Mouse (Mus musculus) lung, embryonic 16.5 days (tissue): ENCODE measurements around the gene Olfr194. TPM values are rescaled to one million over a fixed set of nuclear protein-coding genes. Genes with fewer than 3 reads are reported as not detected.
"Not testable (repeated sequence)": the region's sequence is repeated elsewhere in the genome, so short reads cannot be mapped to it uniquely, and the experiment has no call there.

Experiments
- ATAC-seq: fragments of 200-750 bp; cut with Nextera tagmentation; 2 replicates; pipeline ENCODE4 v1.8.0; 2017; ENCODE audit warnings: low read depth, mild to moderate bottlenecking, moderate library complexity
- H3K27ac ChIP-seq: fragments of 300-500 bp; sonication (generic); 2 replicates; pipeline ENCODE4 v1.5.1; 2014; ENCODE audit warnings: mild to moderate bottlenecking, control low read depth, low read length
- H3K27me3 ChIP-seq: fragments of 300-500 bp; sonication (generic); 2 replicates; pipeline ENCODE4 v1.6.1; 2014; ENCODE audit warnings: low read depth, low read length, mixed read lengths; ENCODE audit not compliant: control insufficient read depth, insufficient read depth
- H3K36me3 ChIP-seq: fragments of 300-500 bp; sonication (generic); 2 replicates; pipeline ENCODE4 v1.6.1; 2014; ENCODE audit warnings: low read length; ENCODE audit not compliant: control insufficient read depth, insufficient read depth
- H3K4me1 ChIP-seq: fragments of 300-500 bp; sonication (generic); replicated peaks from 2 replicates; pipeline ENCODE4 v1.6.1; 2014; ENCODE audit warnings: low read length, mixed read lengths; ENCODE audit not compliant: control insufficient read depth, insufficient read depth
- H3K4me2 ChIP-seq: fragments of 300-500 bp; sonication (generic); 2 replicates; pipeline ENCODE4 v1.6.1; 2014; ENCODE audit warnings: low read depth, low read length, control low read depth
- H3K4me3 ChIP-seq: fragments of 300-500 bp; sonication (generic); 2 replicates; pipeline ENCODE4 v1.5.1; 2014; ENCODE audit warnings: mild to moderate bottlenecking, low read length, control low read depth
- H3K9ac ChIP-seq: fragments of 300-500 bp; sonication (generic); 2 replicates; pipeline ENCODE4 v1.6.1; 2014; ENCODE audit warnings: low read length, control low read depth
- H3K9me3 ChIP-seq: fragments of 300-500 bp; sonication (generic); 2 replicates; pipeline ENCODE4 v1.6.1; 2016; ENCODE audit warnings: low read length; ENCODE audit not compliant: control insufficient read depth
- WGBS: fragments of 180-500 bp; shearing (Covaris S2); extraction: QIAGEN DNeasy Blood & Tissue Kit; methylation state at CpG from one replicate; pipeline ENCODE4 v1.1.7; 2014; 5-methylcytosine and 5-hydroxymethylcytosine counted together
- polyA plus RNA-seq: library from polyadenylated mRNA; unstranded; fragments of >200 nt; fragmentation: Nextera tagmentation; extraction: Ambion mirVana; gene quantifications from 2 replicates; pipeline ENCODE4 v1.2.1, GENCODE M21; 2015

Gene Olfr194
- polyA plus RNA-seq = not detected in 2 replicates

GRCm38 (mm10) chr16:59120969-59121368 is at the start of gene Olfr194:
Olfr194 (minus strand) TSS chr16:59121069.
- H3K27ac ChIP-seq = no peak within 1 kb of the TSS
- no peak for ATAC-seq
- H3K9ac ChIP-seq = no peak within 1 kb of the TSS

GRCm38 (mm10) chr16:59170354-59170753 is 49.5 kb upstream of the Olfr194 start, which contains the start of gene Olfr196:
Olfr196 (minus strand) TSS chr16:59170454.
- Histone ChIP-seq H3K27ac (no peak within 1 kb of the TSS), H3K4me3 (no peak within 1 kb of the TSS), H3K4me2 (no peak within 1 kb of the TSS), H3K9ac (no peak within 1 kb of the TSS), H3K4me1 (no peaks in the 10 kb centered on the region), H3K9me3 (no peaks in the 10 kb centered on the region; the same call in 1 of the 2 replicates), H3K36me3 (no peaks in the 10 kb centered on the region), H3K27me3 (no peaks in the 10 kb centered on the region)
- 66% methylated on average over 3 of the region's 3 CpGs for WGBS
- ATAC-seq = no peak

More at GRCm38 (mm10) chr16:59120969-59121368, at the start of gene Olfr194:
- Histone ChIP-seq H3K36me3 (no peaks in the 10 kb centered on the region), H3K27me3 (no peaks in the 10 kb centered on the region), H3K4me3 (no peak within 1 kb of the TSS), H3K9me3 (no peaks in the 10 kb centered on the region), H3K4me2 (no peak within 1 kb of the TSS), H3K4me1 (no peaks in the 10 kb centered on the region)

GRCm38 (mm10) chr16:59151996-59152395 is 31.1 kb upstream of the Olfr194 start:
- H3K4me3 ChIP-seq = no peak overlapping the region
- no peaks in the 10 kb centered on the region for H3K9me3 ChIP-seq
- H3K9ac ChIP-seq = no peak overlapping the region
- H3K4me2 ChIP-seq = no peak overlapping the region
- ATAC-seq = no peak
- H3K27ac ChIP-seq = no peak overlapping the region
- WGBS = 75% methylated on average over 2 of the region's 2 CpGs
- H3K36me3 ChIP-seq = no peaks in the 10 kb centered on the region
- H3K27me3 ChIP-seq = no peaks in the 10 kb centered on the region
- H3K4me1 ChIP-seq = no peaks in the 10 kb centered on the region

GRCm38 (mm10) chr16:59146746-59147145 is 25.9 kb upstream of the Olfr194 start, which contains the start of gene Olfr195:
Olfr195 (plus strand) TSS chr16:59147046.
- ATAC-seq = no peak
- H3K9me3 ChIP-seq = no peaks in the 10 kb centered on the region
- H3K36me3 ChIP-seq = no peaks in the 10 kb centered on the region
- no peak within 1 kb of the TSS for H3K4me2 ChIP-seq
- no peak within 1 kb of the TSS for H3K27ac ChIP-seq
- no peaks in the 10 kb centered on the region for H3K4me1 ChIP-seq
- no peak within 1 kb of the TSS for H3K9ac ChIP-seq
- 89% methylated on average over 1 of the region's 1 CpGs for WGBS
- no peaks in the 10 kb centered on the region for H3K27me3 ChIP-seq
- no peak within 1 kb of the TSS for H3K4me3 ChIP-seq

DNA sequence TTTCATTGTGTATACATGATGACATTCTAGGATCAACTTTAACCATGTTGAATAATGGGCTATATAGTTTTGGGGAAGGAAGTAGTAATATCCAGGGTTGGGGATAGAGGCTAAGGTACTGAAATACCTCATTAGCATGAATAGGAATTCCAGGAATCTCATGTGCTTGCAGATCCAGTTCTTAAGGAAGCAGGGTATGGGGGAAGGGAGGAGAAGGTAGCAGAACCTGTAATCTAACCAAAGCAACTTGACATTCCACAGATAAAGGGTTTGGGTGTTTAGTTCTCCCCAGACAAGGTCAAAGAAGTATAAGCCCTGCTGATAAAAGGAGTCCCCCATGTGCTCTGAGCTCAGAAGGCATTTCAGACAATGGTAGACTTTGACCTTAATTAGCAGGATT is 20.2 kb upstream of the Olfr194 start:
- Histone ChIP-seq H3K27me3 (no peaks in the 10 kb centered on the region), H3K4me3 (no peak overlapping the region), H3K36me3 (no peaks in the 10 kb centered on the region), H3K4me1 (no peaks in the 10 kb centered on the region), H3K9ac (no peak overlapping the region), H3K9me3 (no peaks in the 10 kb centered on the region), H3K4me2 (no peak overlapping the region), H3K27ac (no peak overlapping the region)
- peak; percentile 60 for ATAC-seq

DNA sequence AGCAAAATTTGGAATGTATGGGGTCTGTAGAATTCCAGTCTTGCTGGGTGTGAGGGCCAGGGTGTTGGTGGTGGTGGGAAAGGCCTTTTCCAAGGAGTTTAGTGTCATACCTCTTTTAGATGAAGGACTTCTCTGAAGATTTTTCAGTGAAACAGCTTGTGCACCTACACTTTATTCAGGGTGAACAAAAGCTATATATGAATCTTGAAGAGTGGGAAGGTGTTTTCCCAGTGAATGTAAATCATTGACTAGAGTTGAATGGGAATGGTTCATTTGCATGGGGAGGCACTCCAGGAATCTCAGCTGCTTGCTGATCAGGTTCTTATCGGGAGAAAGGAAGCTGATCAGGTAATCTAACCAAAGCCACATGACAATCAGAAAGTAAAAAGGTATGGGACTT is 9.9 kb upstream of the Olfr194 start:
- Histone ChIP-seq H3K4me2 (no peak overlapping the region), H3K27ac (no peak overlapping the region), H3K9ac (no peak overlapping the region), H3K4me1 (no peaks in the 10 kb centered on the region), H3K27me3 (no peaks in the 10 kb centered on the region), H3K36me3 (no peaks in the 10 kb centered on the region), H3K9me3 (no peaks in the 10 kb centered on the region), H3K4me3 (no peak overlapping the region)
- no peak for ATAC-seq
- 69% methylated on average over 1 of the region's 1 CpGs for WGBS

GRCm38 (mm10) chr16:59111781-59112180 is 9.1 kb downstream of the Olfr194 start, which contains the start of gene Olfr193:
Olfr193 (minus strand) TSS chr16:59111881.
- Histone ChIP-seq H3K36me3 (no peaks in the 10 kb centered on the region), H3K9ac (no peak within 1 kb of the TSS), H3K9me3 (no peaks in the 10 kb centered on the region), H3K27ac (no peak within 1 kb of the TSS), H3K4me3 (no peak within 1 kb of the TSS), H3K4me1 (no peaks in the 10 kb centered on the region), H3K4me2 (no peak within 1 kb of the TSS), H3K27me3 (no peaks in the 10 kb centered on the region)
- no peak for ATAC-seq
- 90% methylated on average over 1 of the region's 1 CpGs for WGBS

GRCm38 (mm10) chr16:59108522-59108921 is 12.3 kb downstream of the Olfr194 start:
- not testable (repeated sequence) for H3K4me3 ChIP-seq, H3K9ac ChIP-seq, ATAC-seq, H3K9me3 ChIP-seq, H3K27me3 ChIP-seq, H3K4me2 ChIP-seq, H3K4me1 ChIP-seq, H3K27ac ChIP-seq, H3K36me3 ChIP-seq
- WGBS = 35% methylated on average over 5 of the region's 5 CpGs

GRCm38 (mm10) chr16:59105312-59105711 is 15.6 kb downstream of the Olfr194 start:
- H3K4me2 ChIP-seq = no peak overlapping the region
- H3K27ac ChIP-seq = no peak overlapping the region
- H3K4me3 ChIP-seq = no peak overlapping the region
- H3K4me1 ChIP-seq = no peaks in the 10 kb centered on the region
- ATAC-seq = no peak
- WGBS = 68% methylated on average over 2 of the region's 2 CpGs
- H3K9ac ChIP-seq = no peak overlapping the region
- no peaks in the 10 kb centered on the region for H3K36me3 ChIP-seq
- no peaks in the 10 kb centered on the region for H3K9me3 ChIP-seq
- H3K27me3 ChIP-seq = no peaks in the 10 kb centered on the region

GRCm38 (mm10) chr16:59089722-59090121 is 31.1 kb downstream of the Olfr194 start, which contains the start of gene Olfr191:
Olfr191 (minus strand) TSS chr16:59089822.
- H3K27ac ChIP-seq, H3K9me3 ChIP-seq, H3K27me3 ChIP-seq, ATAC-seq, H3K4me3 ChIP-seq, H3K36me3 ChIP-seq, H3K9ac ChIP-seq, H3K4me1 ChIP-seq, H3K4me2 ChIP-seq: not testable (repeated sequence)
- 56% methylated on average over 1 of the region's 1 CpGs for WGBS
